Mouse (Mus musculus): ENCODE measurements around the gene Cacng2. TPM values are rescaled to one million over a fixed set of nuclear protein-coding genes. Genes with fewer than 3 reads are reported as not detected.
"Not testable (repeated sequence)": the region's sequence is repeated elsewhere in the genome, so short reads cannot be mapped to it uniquely, and the experiment has no call there.

The Cacng2 gene
- total and polyA plus RNA-seq, 2 experiments from 2014 or later = 16.7 to 22.6 TPM

DNA sequence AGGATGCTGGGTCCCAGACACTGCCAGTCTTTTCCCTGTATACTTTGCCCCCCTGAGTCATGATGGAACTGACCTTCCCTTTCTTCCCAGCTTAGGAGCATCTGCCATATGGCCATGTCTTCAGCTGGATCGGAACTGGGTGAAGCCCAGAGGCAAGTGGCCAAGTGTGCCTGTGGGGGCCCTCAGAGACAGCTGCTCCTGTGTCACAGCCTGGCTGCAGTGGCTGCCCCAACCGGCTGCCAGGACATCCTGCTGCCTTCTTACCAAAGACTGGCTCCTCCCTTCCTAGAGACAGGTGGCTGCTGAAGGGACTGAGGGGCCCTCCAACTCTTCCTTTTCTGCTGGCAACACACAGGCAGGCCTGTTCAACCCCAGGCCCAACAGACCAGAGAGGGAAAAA is 83.2 kb downstream of the Cacng2 start:
- ATAC-seq (ENCODE audit: low FRiP score) (no peak; the same call in 1 of the 2 replicates), DNase-seq (ENCODE audit: low spot score) (peak; percentile 77)
- H3K27me3 ChIP-seq (ENCODE audit: insufficient read depth, low read length) = no peaks in the 10 kb centered on the region
- H3K9ac ChIP-seq (replicated peaks; ENCODE audit: low read length, poor library complexity, severe bottlenecking) = no peak overlapping the region
- H3K27ac ChIP-seq (ENCODE audit: low read depth, low read length) = no peak overlapping the region
- WGBS = 81% methylated on average over 2 of the region's 2 CpGs
- no peak overlapping the region for H3K4me3 ChIP-seq (ENCODE audit: low read depth, low read length)
- no peak overlapping the region for H3K4me2 ChIP-seq (ENCODE audit: low read depth, low read length, poor library complexity, severe bottlenecking)
- H3K9me3 ChIP-seq (ENCODE audit: low read length) = no peaks in the 10 kb centered on the region
- H3K4me1 ChIP-seq (ENCODE audit: insufficient read depth, low read length) = no peaks in the 10 kb centered on the region
- no peak for TF ChIP-seq CTCF (IDR thresholded peaks at IDR 0.05)
- H3K36me3 ChIP-seq (ENCODE audit: insufficient read depth, low read length) = no peaks in the 10 kb centered on the region

DNA sequence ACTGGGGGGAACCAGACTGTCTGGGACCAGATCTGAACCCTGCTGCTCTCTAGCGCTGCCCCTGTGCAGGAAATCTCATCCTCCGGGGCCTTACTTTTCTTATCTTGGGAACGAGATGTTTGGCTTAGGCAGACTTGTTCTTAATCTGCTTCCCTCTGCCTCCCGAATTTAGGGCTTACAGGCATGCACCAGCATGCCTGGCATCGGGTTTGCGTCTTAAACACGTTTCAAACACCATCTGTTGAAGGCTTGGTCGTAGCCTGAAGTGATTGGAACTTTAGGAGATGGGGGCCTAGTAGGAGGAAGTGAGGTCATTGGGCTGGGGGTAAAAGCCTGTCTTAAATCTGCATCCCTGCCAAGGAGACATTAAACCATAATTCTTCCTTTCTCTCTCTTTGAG is 89.9 kb downstream of the Cacng2 start:
- no peak for TF ChIP-seq CTCF (IDR thresholded peaks at IDR 0.05)
- Histone ChIP-seq H3K4me3 (ENCODE audit: low read depth, low read length) (no peak overlapping the region), H3K9me3 (ENCODE audit: low read length) (no peaks in the 10 kb centered on the region), H3K36me3 (ENCODE audit: insufficient read depth, low read length) (no peaks in the 10 kb centered on the region), H3K4me1 (ENCODE audit: insufficient read depth, low read length) (no peaks in the 10 kb centered on the region), H3K27me3 (ENCODE audit: insufficient read depth, low read length) (no peaks in the 10 kb centered on the region), H3K27ac (ENCODE audit: low read depth, low read length) (no peak overlapping the region), H3K9ac (replicated peaks; ENCODE audit: low read length, poor library complexity, severe bottlenecking) (no peak overlapping the region), H3K4me2 (ENCODE audit: low read depth, low read length, poor library complexity, severe bottlenecking) (no peak overlapping the region)
- no peak for ATAC-seq (ENCODE audit: low FRiP score)
- 68% methylated on average over 8 of the region's 8 CpGs for WGBS
- DNase-seq (ENCODE audit: low spot score) = no peak

- no peak for DNase-seq (ENCODE audit: low spot score)
- TF ChIP-seq CTCF (IDR thresholded peaks at IDR 0.05) = no peak
- Histone ChIP-seq H3K4me1 (ENCODE audit: insufficient read depth, low read length) (no peaks in the 10 kb centered on the region), H3K9ac (replicated peaks; ENCODE audit: low read length, poor library complexity, severe bottlenecking) (no peak overlapping the region), H3K4me3 (ENCODE audit: low read depth, low read length) (no peak overlapping the region), H3K9me3 (ENCODE audit: low read length) (no peaks in the 10 kb centered on the region), H3K4me2 (ENCODE audit: low read depth, low read length, poor library complexity, severe bottlenecking) (no peak overlapping the region), H3K36me3 (ENCODE audit: insufficient read depth, low read length) (no peaks in the 10 kb centered on the region), H3K27me3 (ENCODE audit: insufficient read depth, low read length) (no peaks in the 10 kb centered on the region), H3K27ac (ENCODE audit: low read depth, low read length) (no peak overlapping the region)
- 93% methylated on average over 6 of the region's 6 CpGs for WGBS
- no peak for ATAC-seq (ENCODE audit: low FRiP score)
Measured at GRCm38 (mm10) chr15:78026521-78026920, 93.3 kb downstream of the Cacng2 start.

- DNase-seq (ENCODE audit: low spot score) = no peak
- ATAC-seq (ENCODE audit: low FRiP score) = no peak
- Histone ChIP-seq H3K27ac (ENCODE audit: low read depth, low read length) (no peak overlapping the region), H3K9ac (replicated peaks; ENCODE audit: low read length, poor library complexity, severe bottlenecking) (no peak overlapping the region), H3K4me3 (ENCODE audit: low read depth, low read length) (no peak overlapping the region), H3K4me1 (ENCODE audit: insufficient read depth, low read length) (no peaks in the 10 kb centered on the region), H3K27me3 (ENCODE audit: insufficient read depth, low read length) (no peaks in the 10 kb centered on the region), H3K36me3 (ENCODE audit: insufficient read depth, low read length) (no peaks in the 10 kb centered on the region), H3K9me3 (ENCODE audit: low read length) (no peaks in the 10 kb centered on the region), H3K4me2 (ENCODE audit: low read depth, low read length, poor library complexity, severe bottlenecking) (no peak overlapping the region)
- 81% methylated on average over 4 of the region's 4 CpGs for WGBS
- TF ChIP-seq CTCF (IDR thresholded peaks at IDR 0.05) = no peak
Measured at GRCm38 (mm10) chr15:78024211-78024610, 95.6 kb downstream of the Cacng2 start.

GRCm38 (mm10) chr15:78014046-78014445 is 105.8 kb downstream of the Cacng2 start:
- TF ChIP-seq CTCF (IDR thresholded peaks at IDR 0.05) = no peak
- H3K4me3 ChIP-seq (ENCODE audit: low read depth, low read length) = no peak overlapping the region
- 100% methylated on average over 1 of the region's 1 CpGs for WGBS
- no peaks in the 10 kb centered on the region for H3K36me3 ChIP-seq (ENCODE audit: insufficient read depth, low read length)
- no peak overlapping the region for H3K4me2 ChIP-seq (ENCODE audit: low read depth, low read length, poor library complexity, severe bottlenecking)
- no peak overlapping the region for H3K9ac ChIP-seq (replicated peaks; ENCODE audit: low read length, poor library complexity, severe bottlenecking)
- H3K27ac ChIP-seq (ENCODE audit: low read depth, low read length) = no peak overlapping the region
- ATAC-seq (ENCODE audit: low FRiP score) = no peak
- no peak for DNase-seq (ENCODE audit: low spot score)
- no peaks in the 10 kb centered on the region for H3K27me3 ChIP-seq (ENCODE audit: insufficient read depth, low read length)
- H3K4me1 ChIP-seq (ENCODE audit: insufficient read depth, low read length) = no peaks in the 10 kb centered on the region
- no peaks in the 10 kb centered on the region for H3K9me3 ChIP-seq (ENCODE audit: low read length)

- not testable (repeated sequence) for H3K36me3 ChIP-seq (ENCODE audit: insufficient read depth, low read length); H3K9ac ChIP-seq (replicated peaks; ENCODE audit: low read length, poor library complexity, severe bottlenecking); H3K4me2 ChIP-seq (ENCODE audit: low read depth, low read length, poor library complexity, severe bottlenecking); H3K9me3 ChIP-seq (ENCODE audit: low read length); DNase-seq (ENCODE audit: low spot score); H3K27ac ChIP-seq (ENCODE audit: low read depth, low read length); H3K4me3 ChIP-seq (ENCODE audit: low read depth, low read length); ATAC-seq (ENCODE audit: low FRiP score); H3K27me3 ChIP-seq (ENCODE audit: insufficient read depth, low read length); H3K4me1 ChIP-seq (ENCODE audit: insufficient read depth, low read length)
- 87% methylated on average over 8 of the region's 8 CpGs for WGBS
Measured at GRCm38 (mm10) chr15:78008206-78008605, 111.6 kb downstream of the Cacng2 start.

All from midbrain, postnatal 0 days (tissue).